Mouse (Mus musculus) C2C12 (cell line): ENCODE measurements around the gene Lhx5.

Experiments used
- CTCF ChIP-seq: IDR thresholded peaks from one replicate; pipeline ENCODE4 v1.5.1; 2011; ENCODE audit not compliant: control insufficient read depth, insufficient read depth, insufficient read length
- FOSL1 ChIP-seq: IDR thresholded peaks from one replicate; pipeline ENCODE4 v1.8.0; 2011; ENCODE audit warnings: mild to moderate bottlenecking, low read length; ENCODE audit not compliant: poor library complexity, insufficient read depth, severe bottlenecking
- MAX ChIP-seq: IDR thresholded peaks from one replicate; pipeline ENCODE4 v1.6.1; 2011; ENCODE audit warnings: mild to moderate bottlenecking, control low read depth
- MYOD1 ChIP-seq: IDR thresholded peaks from one replicate; pipeline ENCODE4 v1.6.1; 2011; ENCODE audit warnings: low read depth; ENCODE audit not compliant: control insufficient read depth, insufficient read length

- TF ChIP-seq CTCF (no peak), MYOD1 (no peak), MAX (no peak), FOSL1 (no peak)
Observed at GRCm38 (mm10) chr5:120429692-120430091, 1.8 kb upstream of the Lhx5 start.
